Mouse (Mus musculus) spleen, adult 2 months (tissue): ENCODE data around the gene Chd8. TPM values are rescaled to one million over a fixed set of nuclear protein-coding genes. Genes with fewer than 3 reads are reported as not detected.

Experiments
- DNase-seq, 2 experiments: peaks; one replicate each; pipeline versions ENCODE4 v3.0.0 to v3.0.0-alpha.2; 2012 to 2021; ENCODE audit warnings: low spot score in 2 of 2, low read depth in 1 of 2
- H3K27ac ChIP-seq: fragments of 200-500 bp; 2 replicates; pipeline ENCODE4 v1.5.1; 2012; ENCODE audit warnings: low read length, inconsistent platforms; ENCODE audit not compliant: insufficient read depth
- H3K27me3 ChIP-seq: fragments of 200-500 bp; 2 replicates; pipeline ENCODE4 v1.6.1; 2012; ENCODE audit warnings: mild to moderate bottlenecking, moderate library complexity, low read length, inconsistent platforms; ENCODE audit not compliant: control insufficient read depth, insufficient read depth
- H3K36me3 ChIP-seq: fragments of 200-500 bp; 2 replicates; pipeline ENCODE4 v1.6.1; 2012; ENCODE audit warnings: mild to moderate bottlenecking, low read length, inconsistent platforms; ENCODE audit not compliant: control insufficient read depth, insufficient read depth
- H3K4me1 ChIP-seq: fragments of 200-500 bp; 2 replicates; pipeline ENCODE4 v1.6.1; 2011; ENCODE audit warnings: inconsistent platforms; ENCODE audit not compliant: control insufficient read depth, insufficient read depth, insufficient read length
- H3K4me3 ChIP-seq: fragments of 200-500 bp; 2 replicates; pipeline ENCODE4 v1.5.1; 2011; ENCODE audit warnings: mild to moderate bottlenecking, inconsistent platforms; ENCODE audit not compliant: insufficient read depth, insufficient read length; ENCODE audit errors: extremely low read depth
- CTCF ChIP-seq: fragments of 200-500 bp; IDR thresholded peaks from 2 replicates; pipeline ENCODE4 v1.5.1; 2011; ENCODE audit warnings: mild to moderate bottlenecking, inconsistent platforms; ENCODE audit not compliant: insufficient read depth, insufficient read length, insufficient replicate concordance; ENCODE audit errors: extremely low read depth
- POLR2A ChIP-seq: fragments of 200-500 bp; IDR thresholded peaks from 2 replicates; pipeline ENCODE4 v1.6.1; 2011; ENCODE audit warnings: low read depth, low read length, inconsistent platforms
- WGBS: fragments of 180-500 bp; shearing (Covaris S2); methylation state at CpG from one replicate; pipeline ENCODE4 v1.1.7; 2018; 5-methylcytosine and 5-hydroxymethylcytosine counted together
- polyA plus RNA-seq: library from polyadenylated mRNA; depleted of rRNA; stranded (reverse); fragments of >200 nt; gene quantifications from 2 replicates; pipeline ENCODE4 v1.2.3, GENCODE M21; 2012

Chd8 gene
- polyA plus RNA-seq, 1 experiment = 33.2 TPM

DNA sequence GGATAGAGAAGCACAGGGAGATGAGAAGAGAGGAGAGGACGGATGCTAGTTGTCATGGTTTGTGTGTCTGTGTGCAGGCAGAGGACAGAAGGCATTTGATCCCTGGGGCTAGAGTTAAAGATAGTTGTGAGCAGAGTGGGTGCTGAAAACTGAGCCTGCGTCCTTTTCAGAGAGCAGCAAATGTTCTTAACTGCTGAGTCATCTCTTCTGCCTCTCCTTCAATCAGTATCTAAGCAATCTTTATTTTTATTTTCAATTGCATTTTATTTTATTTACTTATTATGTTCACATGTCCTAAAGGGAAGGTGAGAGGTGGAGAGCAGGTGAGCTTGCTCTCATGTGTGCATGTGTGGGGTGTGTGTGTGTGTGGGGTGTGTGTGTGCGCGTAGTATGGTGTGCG, 26.0 kb upstream of the Chd8 start:
- WGBS = 98% methylated on average over 5 of the region's 5 CpGs
- no peak for DNase-seq
- H3K4me1 ChIP-seq = 0 out of 2 replicates have a peak, but pooled peaks cover 3% of the 10 kb centered on the region
- TF ChIP-seq CTCF (no peak), POLR2A (no peak)
- H3K27ac ChIP-seq = no peak overlapping the region
- peaks cover 22% of the 10 kb centered on the region for H3K36me3 ChIP-seq
- no peak overlapping the region for H3K4me3 ChIP-seq
- H3K27me3 ChIP-seq = no peaks in the 10 kb centered on the region

- WGBS = 1% methylated on average over 20 of the region's 21 CpGs
- H3K27me3 ChIP-seq = no peaks in the 10 kb centered on the region
- TF ChIP-seq CTCF (no peak), POLR2A (no peak)
- H3K4me3 ChIP-seq = peak overlapping the region; percentile 83
- peak overlapping the region; percentile 88 for H3K27ac ChIP-seq
- 0 out of 2 replicates have a peak, but pooled peaks cover 3% of the 10 kb centered on the region for H3K4me1 ChIP-seq
- peak in 1 of 2 experiments; percentile 17 for DNase-seq
- H3K36me3 ChIP-seq = peaks cover 5% of the 10 kb centered on the region; the same call in 1 of the 2 replicates
These were observed 22.2 kb upstream of the Chd8 start for GRCm38 (mm10) chr14:52279747-52280120.

GRCm38 (mm10) chr14:52278932-52279746, 21.6 kb upstream of the Chd8 start, which contains the start of the genes Tox4 and Rab2b:
Tox4 (plus strand) TSS chr14:52279146.
Rab2b (minus strand) TSS chr14:52279545.
- WGBS = under 1% methylated on average over 66 of the region's 66 CpGs
- DNase-seq = peak; percentile 97 to 99
- Histone ChIP-seq H3K4me1 (0 out of 2 replicates have a peak, but pooled peaks cover 3% of the 10 kb centered on the region), H3K4me3 (peak within 1 kb of the TSS; percentile 83), H3K27ac (peak within 1 kb of the TSS; percentile 88), H3K27me3 (no peaks in the 10 kb centered on the region), H3K36me3 (peaks cover 5% of the 10 kb centered on the region; the same call in 1 of the 2 replicates)
- TF ChIP-seq POLR2A = peak; percentile 93
- peak; percentile 98 for TF ChIP-seq CTCF

- 94% methylated on average over 4 of the region's 4 CpGs for WGBS
- TF ChIP-seq CTCF = no peak
- TF ChIP-seq POLR2A = no peak
- no peak overlapping the region for H3K4me3 ChIP-seq
- no peak for DNase-seq
- peaks cover 8% of the 10 kb centered on the region for H3K36me3 ChIP-seq
- H3K27me3 ChIP-seq = no peaks in the 10 kb centered on the region
- H3K27ac ChIP-seq = no peak overlapping the region
- H3K4me1 ChIP-seq = 0 out of 2 replicates have a peak, but pooled peaks cover 3% of the 10 kb centered on the region
These were observed 19.6 kb upstream of the Chd8 start for GRCm38 (mm10) chr14:52277210-52277609.

- Histone ChIP-seq H3K4me3 (no peak overlapping the region), H3K4me1 (no peaks in the 10 kb centered on the region), H3K27me3 (no peaks in the 10 kb centered on the region), H3K27ac (no peak overlapping the region), H3K36me3 (peaks cover 11% of the 10 kb centered on the region)
- no peak for TF ChIP-seq CTCF
- TF ChIP-seq POLR2A = no peak
- DNase-seq = no peak
- WGBS = 70% methylated on average over 3 of the region's 3 CpGs
These were observed 15.2 kb upstream of the Chd8 start for GRCm38 (mm10) chr14:52272781-52273180.

GRCm38 (mm10) chr14:52256311-52257175, 1.0 kb downstream of the Chd8 start:
- no peak for DNase-seq
- Histone ChIP-seq H3K27ac (peak overlapping the region; percentile 82; the same call in 1 of the 2 replicates), H3K4me1 (peaks cover 5% of the 10 kb centered on the region), H3K27me3 (no peaks in the 10 kb centered on the region), H3K36me3 (no peaks in the 10 kb centered on the region; the same call in 1 of the 2 replicates), H3K4me3 (peak overlapping the region; percentile 75)
- TF ChIP-seq POLR2A (no peak), CTCF (no peak)
- WGBS = 2% methylated on average over 18 of the region's 18 CpGs

DNA sequence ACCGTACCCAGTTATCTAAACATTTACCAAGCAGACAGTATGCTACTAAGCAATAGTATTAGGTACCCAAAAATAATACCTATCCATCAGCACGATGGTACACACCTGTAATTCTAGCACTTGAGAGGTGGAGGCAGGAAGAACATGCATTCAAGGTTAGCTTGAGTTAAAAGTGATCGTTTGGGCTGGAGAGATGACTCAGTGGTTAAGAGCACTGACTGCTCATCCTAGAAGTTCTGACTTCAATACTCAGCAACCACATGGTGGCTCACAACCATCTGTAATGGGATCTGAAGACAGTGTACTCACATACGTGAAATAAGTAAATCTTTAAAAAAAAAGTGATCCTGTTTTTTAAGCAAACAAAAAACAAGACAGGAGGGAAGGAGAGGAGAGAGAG, 11.5 kb downstream of the Chd8 start:
- H3K36me3 ChIP-seq = no peaks in the 10 kb centered on the region
- H3K4me1 ChIP-seq = peaks cover 9% of the 10 kb centered on the region
- H3K27me3 ChIP-seq = no peaks in the 10 kb centered on the region
- WGBS = 72% methylated on average over 4 of the region's 4 CpGs
- TF ChIP-seq CTCF = no peak
- no peak overlapping the region for H3K4me3 ChIP-seq
- no peak for DNase-seq
- H3K27ac ChIP-seq = no peak overlapping the region
